Mouse (Mus musculus): ENCODE data around the gene Fry.

The Fry gene

GRCm38 (mm10) chr5:150340944-150341343 is 222.5 kb downstream of the Fry start:
- no peak for DNase-seq (ENCODE audit: low spot score)

GRCm38 (mm10) chr5:150342139-150342538 is 223.7 kb downstream of the Fry start:
- DNase-seq (ENCODE audit: low spot score): no peak

GRCm38 (mm10) chr5:150345946-150346345 is 227.5 kb downstream of the Fry start:
- DNase-seq (ENCODE audit: low spot score): no peak

GRCm38 (mm10) chr5:150346378-150346777 is 227.9 kb downstream of the Fry start:
- DNase-seq (ENCODE audit: low spot score): no peak

- no peak for DNase-seq (ENCODE audit: low spot score)
Measured at GRCm38 (mm10) chr5:150347845-150348244, 229.4 kb downstream of the Fry start.

GRCm38 (mm10) chr5:150348302-150348701 is 229.9 kb downstream of the Fry start:
- no peak for DNase-seq (ENCODE audit: low spot score)

GRCm38 (mm10) chr5:150351191-150351590 is 232.7 kb downstream of the Fry start:
- no peak for DNase-seq (ENCODE audit: low spot score)

- DNase-seq (ENCODE audit: low spot score): no peak
Measured at GRCm38 (mm10) chr5:150358671-150359070, 240.2 kb downstream of the Fry start.

- DNase-seq (ENCODE audit: low spot score): no peak
Measured at GRCm38 (mm10) chr5:150362241-150362640, 243.8 kb downstream of the Fry start.

GRCm38 (mm10) chr5:150364621-150365020 is 246.2 kb downstream of the Fry start:
- no peak for DNase-seq (ENCODE audit: low spot score)

GRCm38 (mm10) chr5:150367027-150367426 is 248.6 kb downstream of the Fry start:
- DNase-seq (ENCODE audit: low spot score): no peak

GRCm38 (mm10) chr5:150370291-150370690 is 251.8 kb downstream of the Fry start:
- no peak for DNase-seq (ENCODE audit: low spot score)

GRCm38 (mm10) chr5:150370895-150371294 is 252.4 kb downstream of the Fry start:
- no peak for DNase-seq (ENCODE audit: low spot score)

GRCm38 (mm10) chr5:150372956-150373355 is 254.5 kb downstream of the Fry start:
- no peak for DNase-seq (ENCODE audit: low spot score)

- DNase-seq (ENCODE audit: low spot score): no peak
Measured at GRCm38 (mm10) chr5:150374778-150375559, 256.5 kb downstream of the Fry start.

GRCm38 (mm10) chr5:150378586-150378985 is 260.1 kb downstream of the Fry start:
- no peak for DNase-seq (ENCODE audit: low spot score)

- no peak for DNase-seq (ENCODE audit: low spot score)
Measured at GRCm38 (mm10) chr5:150380767-150381166, 262.3 kb downstream of the Fry start.

GRCm38 (mm10) chr5:150382411-150382810 is 264.0 kb downstream of the Fry start:
- no peak for DNase-seq (ENCODE audit: low spot score)

- no peak for DNase-seq (ENCODE audit: low spot score)
Measured at GRCm38 (mm10) chr5:150384272-150385215, 266.1 kb downstream of the Fry start.

- DNase-seq (ENCODE audit: low spot score): no peak
Measured at GRCm38 (mm10) chr5:150385224-150385623, 266.8 kb downstream of the Fry start.

- DNase-seq (ENCODE audit: low spot score): no peak
Measured at GRCm38 (mm10) chr5:150388623-150389022, 270.2 kb downstream of the Fry start.

- no peak for DNase-seq (ENCODE audit: low spot score)
Measured at GRCm38 (mm10) chr5:150389589-150390377, 271.3 kb downstream of the Fry start.

Measured in ovary, postnatal 10 days (tissue).